Mouse (Mus musculus) MN1 (cell line): ENCODE data around the gene Ccnd3.
A peak's percentile ranks its signal among the peaks of the same experiment; 100 is the strongest.
"Not testable (repeated sequence)": the region's sequence is repeated elsewhere in the genome, so short reads cannot be mapped to it uniquely, and the experiment has no call there.

Experiments used
- DNase-seq: peaks from one replicate; pipeline ENCODE4 v3.0.0-alpha.2; 2016; ENCODE audit warnings: low spot score

Ccnd3 gene

DNA sequence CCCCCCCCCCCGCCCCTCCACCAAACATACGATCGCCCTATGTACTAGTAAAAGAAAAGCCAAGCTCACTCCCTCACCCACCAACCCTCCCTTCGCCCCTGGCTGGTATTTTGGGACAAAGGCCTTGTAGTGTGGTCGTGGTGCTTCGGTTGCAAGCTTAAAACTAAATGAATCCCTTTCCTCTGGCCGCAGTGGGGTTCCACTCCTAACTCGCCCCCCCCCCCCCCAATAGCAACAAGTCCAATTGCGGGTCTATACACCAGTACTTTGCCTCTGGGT, 90.1 kb downstream of the Ccnd3 start:
- DNase-seq = no peak

DNA sequence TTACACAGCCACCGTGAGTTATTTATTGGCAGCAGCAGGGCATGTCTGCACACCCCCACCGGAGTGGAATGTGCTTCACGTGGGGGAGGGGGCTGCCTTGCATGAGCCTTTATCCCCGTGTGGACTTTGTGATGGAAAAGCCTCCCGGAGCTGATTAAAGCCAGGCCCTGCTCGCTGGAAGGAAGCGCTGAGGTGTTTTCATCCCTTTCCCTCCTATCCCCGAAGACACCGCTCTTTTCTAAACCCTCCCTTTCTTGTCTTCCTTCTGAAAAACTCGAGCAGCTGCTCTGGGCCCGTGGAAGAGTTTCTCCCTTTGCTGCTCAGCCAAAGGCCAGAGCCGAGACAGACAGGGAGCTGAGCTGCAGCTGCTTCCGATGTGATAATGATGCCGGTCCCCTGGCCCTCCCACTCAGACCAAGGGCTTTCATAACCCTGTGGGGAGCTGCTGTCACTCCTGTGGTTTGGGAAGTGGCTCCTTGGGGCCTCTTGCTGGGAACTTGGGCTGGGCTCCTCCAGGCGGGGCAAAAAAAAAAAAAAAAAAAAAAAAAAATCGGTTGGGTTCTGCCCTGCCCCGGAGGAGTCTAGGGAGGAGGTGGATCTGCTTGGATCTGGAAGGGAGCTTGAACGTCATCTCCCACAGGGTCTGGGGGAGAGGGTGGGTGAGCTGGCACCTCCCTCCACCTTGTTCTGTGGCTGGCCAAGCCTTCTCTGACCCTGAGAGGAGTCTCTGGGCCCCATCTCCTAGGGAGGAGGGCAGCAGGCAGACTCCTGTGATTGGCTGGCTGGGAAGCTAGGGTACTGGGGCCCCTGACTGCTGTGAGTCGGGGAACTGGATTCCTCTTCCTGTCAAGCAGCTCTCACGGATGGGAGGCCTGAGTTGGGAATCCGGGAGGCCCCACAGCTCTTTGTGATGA, 90.7 kb downstream of the Ccnd3 start:
- peak; percentile 70 for DNase-seq

DNA sequence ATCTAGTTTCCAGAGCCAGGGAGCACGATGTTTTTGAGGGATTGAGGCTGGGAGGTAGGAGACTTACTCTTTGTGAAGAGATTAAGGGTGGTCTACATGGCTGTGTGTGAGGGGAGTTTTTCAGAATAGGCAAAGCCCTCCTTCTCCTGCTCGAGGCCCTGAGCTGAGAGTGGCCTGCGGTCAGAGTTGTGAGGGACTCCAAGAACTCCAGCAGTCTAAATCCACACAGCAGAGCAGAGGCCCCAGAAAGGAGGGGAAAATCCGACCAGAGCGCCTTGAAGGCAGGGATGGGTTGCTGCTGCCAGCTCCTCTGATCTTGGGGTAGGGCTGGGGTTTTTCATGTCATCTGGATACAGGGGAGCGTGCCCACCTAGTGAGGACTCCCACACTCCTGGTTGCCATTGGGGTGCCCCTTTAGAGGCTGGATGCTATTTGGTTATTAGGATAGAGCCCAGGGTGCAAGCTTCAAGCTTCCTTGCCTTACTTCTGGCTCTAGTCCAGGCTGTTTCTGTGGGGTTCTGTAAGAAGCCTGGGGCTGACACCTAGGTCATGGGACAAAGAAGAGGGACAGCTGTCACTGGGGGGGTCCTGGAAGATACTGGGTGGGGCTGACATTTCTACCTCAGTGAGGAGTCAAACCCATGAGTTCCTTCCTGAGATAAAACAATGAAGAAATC, 91.4 kb downstream of the Ccnd3 start:
- DNase-seq = peak; percentile 27

DNA sequence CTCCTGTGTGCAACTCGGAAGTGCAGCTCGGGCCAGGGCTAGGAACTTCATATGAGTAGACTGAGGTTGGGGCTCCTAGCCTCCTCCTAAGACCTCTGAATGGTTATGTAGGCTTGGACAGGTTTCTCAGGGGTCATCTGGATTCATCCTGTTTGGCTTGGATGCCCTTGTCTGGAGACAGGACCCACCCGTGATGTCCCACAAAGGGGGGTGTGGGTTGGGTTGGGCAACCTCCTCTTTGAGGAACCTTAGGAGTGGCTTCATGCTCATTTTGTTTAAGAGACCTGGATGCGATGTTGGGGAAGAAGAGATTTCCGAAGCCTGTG, 92.0 kb downstream of the Ccnd3 start:
- no peak for DNase-seq

DNA sequence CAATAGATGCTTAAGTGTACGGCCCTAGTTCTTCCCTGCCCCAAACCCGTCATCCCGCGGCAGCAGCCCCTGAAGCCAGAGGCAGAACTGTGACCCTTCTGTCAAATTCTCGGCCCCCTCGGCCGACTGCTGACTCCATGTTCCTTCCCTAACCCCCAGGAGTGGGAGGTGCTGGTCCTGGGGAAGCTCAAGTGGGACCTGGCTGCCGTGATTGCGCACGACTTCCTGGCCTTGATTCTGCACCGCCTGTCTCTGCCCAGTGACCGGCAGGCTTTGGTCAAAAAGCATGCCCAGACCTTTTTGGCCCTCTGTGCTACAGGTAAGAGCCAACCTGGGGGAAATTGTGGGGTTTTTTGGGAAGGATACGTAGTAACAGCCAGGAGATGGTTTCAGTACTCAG, 92.4 kb downstream of the Ccnd3 start:
- no peak for DNase-seq

DNA sequence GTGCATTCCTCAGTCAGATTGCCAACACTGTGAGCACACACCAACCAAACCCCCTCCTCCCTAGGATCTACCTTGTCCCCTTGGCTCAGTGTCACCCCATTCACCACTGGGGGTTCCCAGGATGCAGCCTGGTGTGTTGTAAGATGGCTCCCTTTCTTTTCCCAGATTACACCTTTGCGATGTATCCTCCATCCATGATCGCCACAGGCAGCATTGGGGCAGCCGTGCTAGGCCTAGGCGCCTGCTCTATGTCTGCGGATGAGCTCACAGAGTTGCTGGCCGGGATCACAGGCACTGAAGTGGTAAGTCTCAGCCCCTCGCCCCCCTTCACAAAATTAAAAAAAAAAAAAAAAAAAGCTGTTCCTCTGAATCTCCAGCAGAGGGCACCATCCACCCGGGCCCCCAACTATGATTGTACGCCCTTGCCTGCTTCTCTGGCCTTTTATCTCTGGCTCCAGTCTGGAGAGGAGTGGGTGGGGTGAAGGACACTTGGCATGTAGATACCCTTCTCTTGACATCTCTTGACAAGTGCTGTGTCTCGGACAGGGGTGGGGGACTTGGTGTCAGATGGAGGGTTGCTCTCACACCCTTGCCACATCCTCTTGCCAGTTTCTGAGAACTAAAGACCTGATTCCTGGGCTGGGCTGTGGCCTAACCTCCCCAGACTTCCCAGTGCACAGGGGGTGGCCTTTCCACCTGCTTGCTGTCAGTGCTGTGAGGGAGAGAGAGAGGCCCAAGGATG, 93.2 kb downstream of the Ccnd3 start:
- DNase-seq = peak; percentile 88

DNA sequence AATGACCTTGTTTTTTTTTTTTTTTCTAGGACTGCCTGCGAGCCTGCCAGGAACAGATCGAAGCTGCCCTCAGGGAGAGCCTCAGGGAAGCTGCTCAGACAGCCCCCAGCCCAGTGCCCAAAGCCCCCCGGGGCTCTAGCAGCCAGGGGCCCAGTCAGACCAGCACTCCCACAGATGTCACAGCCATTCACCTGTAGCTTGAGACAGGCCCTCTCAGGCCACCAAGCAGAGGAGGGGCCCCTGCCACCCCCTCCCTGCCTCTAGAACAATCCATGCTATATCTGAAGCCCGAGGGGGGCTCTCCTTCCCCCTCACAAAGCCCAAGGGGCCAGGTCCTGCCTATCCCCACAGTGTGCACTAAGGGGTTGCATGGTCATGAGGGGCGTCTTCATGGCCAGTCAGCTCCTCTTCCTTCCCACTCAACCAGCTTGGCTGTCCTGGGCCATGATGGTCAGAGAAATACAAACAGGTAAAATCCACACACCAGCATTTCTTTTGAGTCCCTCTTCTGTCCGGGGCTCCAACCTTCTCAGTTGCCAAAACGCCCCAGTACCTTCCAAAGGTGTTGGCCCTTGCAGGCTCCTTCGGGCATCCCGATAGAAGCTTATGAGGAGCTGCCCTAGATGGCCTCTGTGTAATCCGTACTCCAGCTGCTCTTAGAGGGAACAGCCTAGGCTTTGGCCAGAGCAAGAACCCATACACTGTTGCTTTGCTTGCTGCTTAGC, 93.9 kb downstream of the Ccnd3 start:
- not testable (repeated sequence) for DNase-seq

DNA sequence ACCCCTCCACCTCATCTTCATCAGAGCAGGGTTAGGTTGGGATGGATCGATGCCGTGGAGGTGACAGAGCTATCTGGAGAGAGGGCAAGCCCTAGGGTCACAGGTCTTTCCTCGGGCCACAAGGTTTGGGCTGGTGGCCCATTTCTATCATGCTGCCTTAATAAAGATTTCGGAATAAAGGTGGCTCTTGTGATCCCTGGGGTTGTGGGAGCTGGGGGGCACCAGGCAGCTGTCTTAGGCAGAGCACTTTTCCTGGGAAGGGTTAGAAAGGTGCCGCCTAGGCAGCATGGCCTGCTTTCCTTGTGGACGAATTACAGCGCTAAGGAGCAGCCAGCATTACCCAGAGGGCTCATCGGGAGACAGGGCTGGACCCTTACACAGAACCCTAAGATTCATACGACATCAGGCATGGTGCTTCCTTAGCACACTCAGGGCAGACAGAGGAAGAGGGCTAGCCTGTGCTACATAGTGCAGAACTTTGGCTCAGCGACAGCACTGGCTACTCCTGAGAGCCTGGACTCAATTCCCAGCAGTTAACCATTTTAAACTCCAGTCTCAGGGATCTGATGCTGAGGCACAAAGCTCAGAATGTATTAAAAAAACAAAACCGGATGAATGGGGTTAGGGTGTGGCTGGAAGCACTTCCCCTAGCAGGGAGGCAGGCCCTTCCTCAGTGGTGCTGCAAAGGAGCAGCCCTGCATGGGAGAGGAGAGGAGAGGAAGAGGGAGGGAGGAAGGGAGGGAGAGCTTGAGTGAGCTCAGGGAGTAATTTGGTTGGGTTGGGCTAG, 94.9 kb downstream of the Ccnd3 start:
- peak; percentile 25 for DNase-seq

DNA sequence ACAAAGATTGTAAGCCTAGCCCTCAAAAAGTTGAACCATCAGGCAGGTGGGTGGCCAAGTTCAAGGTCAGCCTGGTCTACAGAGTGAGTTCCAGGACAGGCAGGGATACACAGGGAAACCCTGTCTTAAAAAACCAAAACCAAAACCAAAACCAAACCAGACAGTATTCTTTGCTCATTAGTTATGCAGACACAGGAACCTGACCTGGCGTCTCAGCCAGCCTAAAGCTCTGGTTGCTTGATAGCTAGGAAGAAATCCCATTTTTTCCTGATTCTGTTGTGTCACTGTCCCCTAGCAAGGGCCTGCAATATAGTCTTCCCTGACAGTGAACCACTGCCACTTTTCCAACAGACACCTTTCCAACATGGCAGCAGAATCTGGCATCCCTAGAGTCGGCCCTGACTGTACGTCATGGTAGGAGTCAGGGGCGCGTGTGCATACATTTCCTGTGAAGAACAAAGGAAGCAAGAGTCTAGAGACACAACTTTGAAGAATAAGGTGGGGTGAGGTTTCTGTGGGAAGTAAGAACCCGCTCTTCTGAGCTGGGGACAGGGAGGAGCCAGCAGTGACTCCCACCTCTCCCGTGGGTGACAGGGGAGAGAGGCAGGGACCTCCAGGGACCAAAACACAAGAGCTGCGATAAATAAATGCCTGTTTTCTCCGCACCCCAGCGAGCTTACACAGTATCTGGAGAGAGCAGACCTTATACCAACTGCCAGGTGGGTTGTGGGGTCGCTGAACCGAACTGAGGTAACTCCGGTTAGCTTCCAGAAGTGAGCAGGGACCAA, 95.9 kb downstream of the Ccnd3 start:
- DNase-seq = peak; percentile 29

DNA sequence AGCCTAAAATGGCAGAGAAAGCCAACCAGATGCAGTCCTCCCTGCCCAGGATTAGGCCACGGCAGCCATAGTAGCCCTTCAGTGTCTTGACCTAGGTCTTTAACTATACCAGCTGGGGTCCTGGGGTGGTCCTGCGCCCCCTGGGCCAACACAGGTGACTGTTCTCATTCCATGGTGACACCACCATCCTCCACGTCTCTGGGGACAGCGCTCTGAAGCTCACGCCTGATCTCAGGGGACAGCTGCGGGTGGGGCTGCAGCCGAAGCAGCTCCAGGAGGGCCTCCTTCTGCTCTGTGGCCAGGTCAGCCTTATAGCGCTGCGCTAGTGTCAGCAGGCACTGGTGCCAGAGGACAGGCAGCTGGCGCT, 96.5 kb downstream of the Ccnd3 start:
- no peak for DNase-seq

DNA sequence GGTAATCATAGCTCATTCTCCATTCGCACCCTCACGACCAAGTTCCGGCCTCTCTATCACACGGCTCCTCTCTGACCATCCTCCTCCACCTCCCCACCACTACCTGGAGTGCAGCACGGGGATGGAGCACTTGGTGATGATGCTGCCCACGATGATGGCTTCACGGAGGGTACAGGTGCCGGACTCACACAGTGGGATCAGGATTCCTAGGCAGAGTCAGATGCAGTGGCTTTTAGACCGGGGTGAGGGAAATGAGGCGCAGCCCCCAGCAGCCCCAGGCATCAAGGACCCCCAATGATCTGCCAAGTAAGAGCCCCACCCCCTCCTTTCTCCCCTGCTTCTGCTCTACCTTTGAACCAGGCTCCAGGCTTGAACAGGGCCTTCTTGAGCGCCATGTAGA, 97.4 kb downstream of the Ccnd3 start:
- no peak for DNase-seq

DNA sequence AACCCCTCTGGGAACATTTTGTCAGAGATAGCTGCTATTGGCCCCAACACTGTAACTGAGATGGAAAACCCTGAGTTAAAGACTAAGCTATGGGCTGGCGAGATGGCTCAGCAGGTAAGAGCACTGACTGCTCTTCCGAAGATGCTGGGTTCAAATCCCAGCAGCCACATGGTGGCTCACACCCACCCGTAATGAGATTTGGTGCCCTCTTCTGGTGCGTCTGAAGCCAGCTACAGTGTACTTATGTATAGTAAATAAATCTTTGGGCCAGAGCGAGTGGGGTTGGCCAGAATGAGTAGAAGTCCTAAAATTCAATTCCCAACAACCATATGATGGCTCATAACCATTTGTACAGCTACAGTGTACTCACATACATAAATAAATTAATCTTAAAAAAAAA, 101.4 kb downstream of the Ccnd3 start:
- peak; percentile 38 for DNase-seq

DNA sequence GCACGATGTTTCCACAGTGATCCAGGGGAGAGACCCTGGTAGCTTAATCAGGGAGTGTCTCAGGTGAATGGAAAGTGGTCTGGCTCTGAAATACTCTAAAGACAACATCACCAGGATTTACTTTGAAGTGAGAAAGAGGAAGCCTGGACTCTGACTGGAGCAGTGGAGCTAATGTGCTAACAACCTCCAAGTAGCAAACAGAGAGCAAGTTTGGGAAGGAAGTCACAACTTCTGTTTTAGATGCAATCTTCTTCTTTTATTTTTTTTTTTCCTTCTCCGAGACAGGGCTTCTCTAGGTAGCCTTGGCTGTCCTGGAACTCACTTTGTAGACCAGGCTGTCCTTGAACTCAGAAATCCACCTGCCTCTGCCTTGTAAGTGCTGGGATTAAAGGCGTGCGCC, 104.3 kb downstream of the Ccnd3 start:
- DNase-seq = no peak

DNA sequence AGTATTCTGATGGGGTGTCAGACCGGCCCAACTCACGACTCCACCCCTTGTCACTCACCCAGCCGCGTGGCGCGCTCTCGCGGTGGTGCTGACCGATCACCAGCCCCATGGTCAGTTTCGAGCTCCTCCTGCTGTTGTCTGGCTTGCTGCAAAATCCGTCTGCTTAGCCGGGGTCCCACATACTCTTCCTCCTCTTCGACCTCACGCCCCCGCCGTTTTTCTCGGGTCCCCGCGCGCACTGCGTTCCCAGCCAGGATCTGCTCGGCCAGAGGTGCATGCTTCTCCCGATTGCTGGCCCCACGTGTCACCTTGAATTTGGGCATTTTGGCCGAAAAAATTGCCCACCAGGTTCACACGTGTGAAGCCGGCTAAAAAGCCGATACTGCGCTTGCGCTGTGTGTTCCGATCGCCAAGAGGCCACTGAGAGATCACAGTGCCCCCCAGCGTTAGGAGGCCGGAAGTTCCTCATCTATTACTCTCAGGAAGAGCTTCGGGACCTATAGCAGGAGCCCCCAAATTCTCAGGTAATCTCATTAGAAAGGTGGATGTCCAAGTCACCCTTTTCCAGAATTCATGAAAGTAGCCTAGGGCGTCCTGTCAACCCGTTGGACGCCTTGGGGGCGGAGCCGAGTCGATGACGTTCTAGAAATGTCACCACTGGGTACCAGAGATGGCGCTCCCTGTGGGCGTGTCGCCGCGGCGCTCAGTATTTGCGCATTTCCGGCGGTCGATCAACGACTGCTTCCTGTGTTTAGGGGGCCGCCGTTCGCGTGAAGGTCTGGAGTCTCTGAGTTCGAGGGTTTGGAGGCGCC, 106.2 kb downstream of the Ccnd3 start, which contains the start of the genes Bysl, Med20 and Gm20517:
Gene Bysl (minus strand): TSS at position 644 of the 812 bp plus-strand sequence.
Gene Med20 (plus strand): TSS at position 734 of the 812 bp plus-strand sequence.
Gene Gm20517 (plus strand): TSS at position 741 of the 812 bp plus-strand sequence.
- peak; percentile 99 for DNase-seq

DNA sequence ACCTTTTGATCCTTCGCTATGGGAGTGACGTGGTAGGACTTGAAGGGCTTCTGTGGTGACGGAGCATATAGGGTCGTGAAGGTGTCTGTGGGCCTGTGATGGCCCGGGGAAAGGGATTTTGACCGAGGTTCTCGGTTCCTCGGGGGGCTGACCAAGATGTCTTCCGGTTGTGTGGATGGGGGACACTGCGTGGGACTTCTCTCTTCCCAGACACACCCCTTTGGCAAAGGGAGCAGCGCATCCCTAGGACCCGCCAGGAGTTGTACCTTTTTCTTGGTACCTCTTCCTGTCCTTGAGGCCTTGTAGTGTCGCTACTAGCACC, 106.8 kb downstream of the Ccnd3 start:
- no peak for DNase-seq

DNA sequence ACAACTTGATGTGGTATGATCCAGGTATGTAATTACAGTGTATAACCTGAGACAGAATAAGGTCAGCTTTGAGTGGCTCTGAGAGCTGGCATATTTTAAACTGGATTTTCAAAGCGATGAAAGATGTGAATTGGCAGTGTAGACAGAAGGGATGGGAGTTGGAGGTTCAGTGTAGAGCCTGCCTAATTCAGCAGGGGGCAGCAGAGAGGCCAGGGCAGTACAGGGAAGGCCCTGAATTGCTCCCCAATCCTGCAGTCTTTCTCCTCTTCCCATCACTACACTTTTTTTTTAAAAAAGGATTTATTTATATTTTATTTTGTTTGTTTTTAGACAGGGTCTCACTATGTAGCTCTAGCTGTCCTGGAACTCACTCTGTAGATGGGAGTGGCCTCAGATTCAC, 109.2 kb downstream of the Ccnd3 start:
- DNase-seq = peak; percentile 64

DNA sequence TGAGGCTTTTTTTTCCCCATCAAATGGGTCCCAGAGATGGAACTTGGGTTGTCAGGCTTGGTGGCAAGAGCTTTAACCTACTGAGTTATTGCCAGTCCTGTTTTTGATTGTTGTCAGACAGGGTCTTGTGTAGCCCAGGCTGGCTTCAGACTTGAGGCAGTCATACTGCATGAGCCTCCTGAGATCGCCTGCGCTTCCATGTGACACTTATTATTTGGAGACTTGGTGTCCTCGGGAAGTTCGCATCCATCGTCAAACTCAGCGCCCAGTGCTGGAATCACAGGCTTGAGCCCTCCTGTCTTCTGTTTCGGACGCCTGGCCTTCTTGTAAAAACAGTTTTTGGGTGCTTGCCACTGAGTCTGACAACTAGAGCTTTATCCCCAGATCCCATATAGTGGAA, 111.3 kb downstream of the Ccnd3 start:
- DNase-seq = no peak

DNA sequence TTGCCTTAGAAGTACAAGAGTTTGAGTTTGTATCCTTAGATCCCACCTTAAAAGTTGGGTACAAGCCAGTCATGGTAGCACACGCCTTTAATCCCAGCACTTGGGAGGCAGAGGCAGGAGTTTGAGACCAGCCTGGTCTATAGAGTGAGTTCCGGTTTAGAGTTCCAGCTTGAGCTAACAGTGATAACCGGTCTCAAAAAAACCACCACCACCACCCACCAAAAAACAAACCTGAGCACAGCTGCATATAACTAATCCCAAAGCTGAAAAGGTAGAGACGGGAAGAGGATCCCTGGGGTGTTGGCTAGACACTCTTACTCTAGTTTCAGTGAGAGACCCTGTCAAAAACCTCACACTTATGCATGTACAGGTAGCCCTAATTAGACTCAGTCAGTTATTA, 111.8 kb downstream of the Ccnd3 start:
- no peak for DNase-seq

DNA sequence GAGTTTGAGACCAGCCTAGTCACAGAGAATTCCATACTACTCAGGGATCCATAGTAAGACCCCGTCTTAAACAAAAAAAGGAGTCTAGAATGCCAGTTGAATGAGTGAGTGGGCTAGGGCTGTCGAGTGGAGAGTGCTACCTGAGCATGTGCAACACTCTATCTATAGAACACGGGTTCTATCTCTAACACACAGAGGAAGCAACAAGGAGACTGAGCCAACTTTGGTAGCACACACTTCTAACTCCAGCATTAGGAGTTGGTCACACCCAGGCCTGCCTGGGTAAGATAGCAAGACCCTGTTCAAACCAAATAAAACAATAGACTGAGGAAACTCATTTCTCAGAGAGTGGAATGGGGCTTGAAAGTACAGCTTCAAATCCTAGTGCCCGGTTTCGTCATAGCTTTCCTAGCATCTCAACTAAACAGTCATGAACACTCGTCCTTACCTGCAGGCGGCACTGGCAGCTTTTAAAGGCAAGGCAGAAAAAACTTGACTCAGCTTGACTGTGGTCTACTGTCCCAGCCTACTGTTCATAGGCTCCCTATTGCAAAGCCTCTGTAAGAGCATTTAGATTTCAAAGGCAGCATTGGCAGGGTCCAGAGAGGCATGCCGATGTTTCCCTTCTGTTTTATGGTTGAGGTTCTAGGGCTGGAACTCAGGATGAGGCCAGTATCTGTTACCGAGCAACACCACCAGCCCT, 112.9 kb downstream of the Ccnd3 start:
- DNase-seq = no peak
